Mouse (Mus musculus): Measurements from ENCODE around the gene Olfr275.
"Not testable (repeated sequence)": the region's sequence is repeated elsewhere in the genome, so short reads cannot be mapped to it uniquely, and the experiment has no call there.

Olfr275 gene

GRCm38 (mm10) chr4:52814304-52814703, at the start of gene Olfr275:
Gene Olfr275 (plus strand): TSS chr4:52814604.
- no peak for DNase-seq (ENCODE audit: low spot score)

GRCm38 (mm10) chr4:52765612-52766011, 48.8 kb upstream of the Olfr275 start:
- no peak for DNase-seq (ENCODE audit: low spot score)

GRCm38 (mm10) chr4:52772186-52772585, 42.2 kb upstream of the Olfr275 start:
- no peak for DNase-seq (ENCODE audit: low spot score)

GRCm38 (mm10) chr4:52800013-52800412, 14.4 kb upstream of the Olfr275 start:
- no peak for DNase-seq (ENCODE audit: low spot score)

- DNase-seq (ENCODE audit: low spot score) = no peak
These were observed 2.5 kb upstream of the Olfr275 start for GRCm38 (mm10) chr4:52811871-52812270.

GRCm38 (mm10) chr4:52821375-52821774, 7.0 kb downstream of the Olfr275 start:
- no peak for DNase-seq (ENCODE audit: low spot score)

- DNase-seq (ENCODE audit: low spot score) = not testable (repeated sequence)
These were observed 31.0 kb downstream of the Olfr275 start for GRCm38 (mm10) chr4:52845411-52845810.

GRCm38 (mm10) chr4:52849039-52849635, 34.7 kb downstream of the Olfr275 start:
- DNase-seq (ENCODE audit: low spot score) = no peak

- DNase-seq (ENCODE audit: low spot score) = no peak
These were observed 35.3 kb downstream of the Olfr275 start for GRCm38 (mm10) chr4:52849672-52850071.

- DNase-seq (ENCODE audit: low spot score) = no peak
These were observed 44.7 kb downstream of the Olfr275 start, which contains the start of gene Olfr273 for GRCm38 (mm10) chr4:52859136-52859535. Gene Olfr273 (minus strand): TSS chr4:52859236.

- DNase-seq (ENCODE audit: low spot score) = no peak
These were observed 49.8 kb downstream of the Olfr275 start for GRCm38 (mm10) chr4:52864156-52864555.
